Mouse (Mus musculus) brain, embryonic 18.5 days (tissue): ENCODE results near the gene Tab1.

Experiments used
- DNase-seq: peaks from one replicate; pipeline ENCODE4 v3.0.0-alpha.2; 2012; ENCODE audit warnings: low read depth, low spot score

The Tab1 gene

DNA sequence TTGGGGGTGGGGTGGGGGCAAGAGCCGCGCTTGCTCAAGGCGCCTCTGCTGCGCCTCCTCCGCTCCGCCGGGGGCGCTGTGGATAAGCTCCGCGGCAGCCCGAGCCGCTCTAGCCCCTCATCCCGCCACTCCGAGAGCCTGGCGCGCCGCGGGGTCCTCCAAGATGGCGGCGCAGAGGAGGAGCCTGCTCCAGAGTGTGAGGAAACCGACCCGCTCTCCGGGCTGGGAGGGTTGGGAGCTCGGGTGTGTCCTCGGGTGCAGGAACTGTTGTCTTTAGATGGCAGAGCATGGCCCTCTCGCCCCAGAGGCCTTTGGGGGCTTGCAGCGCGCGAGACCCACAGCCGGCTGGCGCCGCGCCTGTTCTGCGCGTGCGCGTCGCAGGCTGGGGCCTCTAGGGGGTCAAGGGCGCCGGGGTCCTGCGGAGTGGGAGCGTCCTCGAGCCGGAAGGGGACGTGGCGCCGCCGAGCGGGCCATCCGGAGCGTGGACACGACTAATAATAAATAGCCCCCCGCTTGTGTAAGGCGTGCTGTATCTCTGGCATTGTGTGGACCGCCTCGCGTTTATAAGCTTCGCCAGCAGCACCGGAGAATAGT, at the start of gene Tab1:
Tab1 (plus strand) TSS at position 135 of the 594 bp plus-strand sequence.
- peak; percentile 79 for DNase-seq

DNA sequence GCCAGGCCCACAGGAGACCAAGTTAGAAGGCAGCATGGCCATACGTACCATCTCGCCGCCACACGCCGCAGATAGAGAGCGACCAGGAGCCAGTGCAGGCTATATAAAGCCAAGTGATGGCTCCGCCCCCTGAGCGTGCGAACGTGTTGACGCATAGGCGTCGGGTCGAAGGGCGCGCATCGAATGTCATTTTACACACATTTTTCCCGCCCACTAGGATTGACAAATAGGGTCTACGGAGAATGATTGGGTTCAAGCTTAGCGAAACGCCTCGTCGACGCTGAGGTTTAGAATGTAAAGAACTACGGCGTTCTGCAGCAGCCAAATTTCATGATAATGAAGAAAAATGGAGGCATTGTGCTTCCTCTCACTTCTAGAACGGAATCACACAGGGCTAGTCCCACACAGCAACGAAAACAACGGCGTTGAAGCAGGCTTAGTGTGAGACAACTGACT, 49.6 kb upstream of the Tab1 start:
- DNase-seq: peak; percentile 99

DNA sequence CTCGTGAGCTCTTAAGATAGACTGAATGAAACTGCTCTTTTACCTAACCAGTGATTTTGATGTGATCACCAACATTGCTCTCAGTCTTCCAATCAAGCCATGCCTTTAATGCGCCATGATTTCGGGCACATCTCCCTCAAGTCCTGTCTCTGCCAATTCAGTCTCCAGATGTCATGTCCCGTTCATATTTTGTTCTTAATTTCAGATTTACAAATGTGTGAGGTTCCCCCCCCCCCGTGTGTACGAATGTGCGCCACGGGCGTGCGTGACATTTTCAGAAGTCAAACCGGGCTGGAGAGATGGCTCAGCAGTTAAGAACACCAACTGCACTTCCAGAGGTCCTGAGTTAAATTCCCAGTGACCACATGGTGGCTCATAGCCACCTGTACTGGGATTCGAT, 49.2 kb upstream of the Tab1 start:
- DNase-seq: no peak

DNA sequence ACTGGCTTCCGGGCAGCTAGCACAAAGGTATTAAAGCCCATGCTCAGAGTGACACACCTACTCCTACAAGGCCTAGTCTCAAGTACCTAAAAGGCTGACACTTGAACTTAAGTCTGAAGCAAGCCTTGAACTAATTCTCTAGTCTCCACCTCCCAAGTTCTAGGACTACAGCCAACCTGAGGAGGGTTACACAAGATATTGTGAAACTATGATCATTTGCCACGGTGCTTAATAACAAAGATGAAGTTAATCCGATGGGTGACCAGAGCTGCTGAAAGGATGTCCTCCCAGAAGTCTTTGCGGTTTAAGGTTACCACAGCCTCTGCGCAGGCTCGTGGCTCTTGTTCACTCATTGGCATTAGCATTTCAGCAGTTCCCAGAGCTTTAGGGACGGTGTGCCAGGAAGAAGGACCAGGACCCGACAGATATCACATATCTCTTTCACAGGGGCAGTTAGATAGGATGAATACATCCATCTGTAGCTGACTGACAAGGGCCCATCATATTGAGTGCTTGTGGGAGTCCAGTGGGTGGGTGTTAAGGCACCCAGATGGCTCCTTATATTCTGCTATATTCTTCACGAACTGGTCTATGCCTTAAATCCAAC, 45.4 kb upstream of the Tab1 start:
- no peak for DNase-seq

DNA sequence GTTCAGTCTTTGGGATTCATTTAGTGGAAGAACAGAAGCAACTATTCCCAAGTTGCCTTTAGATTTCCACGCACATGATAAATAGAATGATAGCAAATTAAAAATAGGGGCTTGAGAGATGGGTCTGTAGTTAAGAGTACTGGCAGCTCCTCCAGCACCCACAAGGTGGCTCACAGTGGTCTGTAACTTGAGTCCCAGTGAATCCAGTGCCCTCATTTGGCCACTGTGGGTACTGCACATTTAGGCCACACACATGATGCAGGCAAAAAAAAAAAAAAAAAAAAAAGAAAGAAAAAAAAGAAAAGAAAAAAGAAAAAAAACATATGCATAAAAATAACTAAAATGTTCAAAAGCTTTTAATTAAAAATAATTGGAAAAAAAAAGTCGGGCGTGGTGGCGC, 44.3 kb upstream of the Tab1 start:
- peak; percentile 87 for DNase-seq

GRCm38 (mm10) chr15:80090155-80090554, 42.8 kb upstream of the Tab1 start:
- DNase-seq: no peak

DNA sequence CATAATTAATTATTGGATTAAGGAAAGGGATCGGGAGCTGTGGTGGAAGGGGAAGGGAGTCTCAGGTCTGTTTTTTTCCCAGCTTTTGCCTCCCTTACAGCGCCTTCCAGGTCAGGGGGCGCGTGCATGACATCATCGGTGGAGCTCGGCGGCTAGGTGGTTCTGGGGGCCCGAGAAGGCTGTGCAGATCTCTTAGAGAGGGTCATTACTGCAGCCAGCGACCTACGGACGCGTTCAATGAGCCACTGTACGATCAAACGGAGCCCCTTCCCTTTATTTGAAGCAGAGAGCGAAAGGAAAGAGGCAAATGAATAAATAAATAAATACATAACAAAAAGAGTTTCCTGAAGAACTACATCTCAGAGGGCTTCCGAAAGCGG, 42.2 kb upstream of the Tab1 start:
- no peak for DNase-seq

DNA sequence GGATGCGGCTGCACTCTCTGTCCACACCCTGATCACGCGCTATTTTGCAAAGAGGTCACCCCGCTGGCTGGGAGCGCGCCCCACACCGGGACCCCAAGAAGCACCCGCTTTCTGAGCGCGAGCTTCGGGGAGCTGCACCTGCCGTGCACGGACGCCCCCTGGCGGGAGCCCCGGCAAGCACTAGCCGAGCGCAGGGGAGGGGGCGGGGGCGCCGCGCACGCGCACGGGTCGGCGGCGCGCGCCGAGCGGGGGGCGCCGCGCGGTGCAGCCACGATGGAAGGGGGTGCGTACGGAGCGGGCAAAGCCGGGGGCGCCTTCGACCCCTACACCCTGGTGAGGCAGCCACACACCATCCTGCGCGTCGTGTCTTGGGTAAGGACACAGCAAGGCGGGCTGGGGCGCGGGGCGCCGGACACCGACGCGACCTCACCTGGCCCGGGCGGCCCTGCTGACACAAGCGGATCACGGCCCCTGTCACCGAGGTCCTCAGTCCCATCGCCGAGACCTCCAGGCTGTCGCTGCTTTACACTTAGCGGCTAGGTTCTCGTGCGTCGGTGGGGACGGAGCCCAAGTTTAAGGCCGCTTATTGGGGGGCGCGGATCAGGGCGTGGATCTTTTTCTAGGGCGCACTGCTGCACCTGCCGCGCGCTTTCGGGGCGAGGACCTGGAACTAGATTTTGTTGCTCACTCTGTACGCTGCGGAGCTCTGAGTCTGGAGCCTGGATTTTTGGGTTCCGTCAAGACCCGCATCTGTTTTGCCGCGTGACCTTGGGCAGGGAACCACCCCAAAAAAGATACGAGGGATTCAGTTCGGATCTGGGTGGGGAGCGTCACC, 41.6 kb upstream of the Tab1 start, which contains the start of the genes Syngr1 and Rpl3:
Syngr1 (plus strand) TSS at position 214 of the 835 bp plus-strand sequence.
Rpl3 (minus strand) TSS at position 748 of the 835 bp plus-strand sequence.
- no peak for DNase-seq

DNA sequence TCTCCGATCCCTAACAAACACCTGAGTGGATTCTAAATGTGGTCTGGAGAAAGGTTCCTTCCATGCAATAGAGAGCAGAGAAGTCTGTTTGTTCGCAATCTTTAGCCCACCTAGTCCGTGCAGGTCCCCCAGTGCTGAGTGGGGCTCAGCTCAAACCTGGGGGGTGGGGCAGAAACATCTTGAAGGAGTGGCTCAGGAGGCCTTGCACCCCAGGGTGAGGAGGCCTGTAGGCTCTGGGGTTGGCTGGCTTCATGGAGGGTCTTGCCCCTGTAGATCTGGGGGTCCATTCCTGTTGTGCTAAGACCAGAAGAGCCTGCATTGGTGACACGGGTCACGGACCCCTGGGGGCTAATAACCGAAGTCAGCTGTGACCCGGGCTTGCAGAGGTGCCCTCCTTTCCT, 40.9 kb upstream of the Tab1 start:
- DNase-seq: no peak

- DNase-seq: no peak
These were observed 40.3 kb upstream of the Tab1 start for GRCm38 (mm10) chr15:80092599-80092998.

- no peak for DNase-seq
These were observed 38.7 kb upstream of the Tab1 start for GRCm38 (mm10) chr15:80094201-80094600.

DNA sequence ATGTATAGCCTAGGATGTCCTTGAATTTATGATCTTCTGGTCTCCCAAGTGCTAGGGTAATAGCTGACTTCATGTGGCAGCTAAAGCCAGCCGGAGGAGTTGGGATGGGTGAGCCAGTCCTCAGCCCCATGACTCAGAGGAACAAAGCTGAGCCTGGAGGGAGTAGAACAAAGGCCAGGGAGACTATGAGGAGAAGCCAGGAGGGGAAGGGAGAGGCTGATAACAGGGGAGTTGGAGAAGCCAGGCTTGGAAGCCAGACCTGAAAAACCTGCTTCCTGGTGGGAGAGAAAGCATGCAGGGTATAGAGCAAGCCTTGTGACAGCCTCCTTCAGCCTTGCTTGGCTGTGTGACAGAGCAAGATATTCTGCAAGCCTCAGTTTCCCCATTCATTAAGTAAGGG, 37.3 kb upstream of the Tab1 start:
- DNase-seq: no peak

GRCm38 (mm10) chr15:80096406-80096805, 36.5 kb upstream of the Tab1 start:
- no peak for DNase-seq

GRCm38 (mm10) chr15:80096946-80097881, 35.7 kb upstream of the Tab1 start:
- DNase-seq: no peak

GRCm38 (mm10) chr15:80097999-80098461, 34.9 kb upstream of the Tab1 start:
- no peak for DNase-seq

GRCm38 (mm10) chr15:80098809-80099208, 34.1 kb upstream of the Tab1 start:
- DNase-seq: no peak

DNA sequence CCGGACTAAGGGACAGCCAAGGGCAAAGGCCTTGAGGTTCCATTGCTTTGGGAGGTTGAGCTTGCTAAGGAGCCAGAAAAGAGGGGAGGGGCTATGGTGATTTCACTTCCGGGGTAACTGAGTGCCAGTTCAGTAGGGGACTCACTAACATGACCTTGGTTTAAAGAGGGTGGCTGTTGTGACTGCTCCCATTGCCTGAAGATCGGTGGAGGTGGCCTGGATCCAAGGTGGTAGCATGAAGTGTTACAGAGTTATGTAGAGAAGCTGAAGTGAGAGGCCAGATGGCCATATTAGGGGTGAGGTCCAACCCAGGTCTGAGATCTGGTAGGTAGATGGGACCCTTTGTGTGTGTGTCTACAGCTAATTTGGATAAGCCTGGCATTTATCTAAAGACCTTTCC, 33.5 kb upstream of the Tab1 start:
- no peak for DNase-seq

- no peak for DNase-seq
These were observed 32.7 kb upstream of the Tab1 start for GRCm38 (mm10) chr15:80100196-80100595.

DNA sequence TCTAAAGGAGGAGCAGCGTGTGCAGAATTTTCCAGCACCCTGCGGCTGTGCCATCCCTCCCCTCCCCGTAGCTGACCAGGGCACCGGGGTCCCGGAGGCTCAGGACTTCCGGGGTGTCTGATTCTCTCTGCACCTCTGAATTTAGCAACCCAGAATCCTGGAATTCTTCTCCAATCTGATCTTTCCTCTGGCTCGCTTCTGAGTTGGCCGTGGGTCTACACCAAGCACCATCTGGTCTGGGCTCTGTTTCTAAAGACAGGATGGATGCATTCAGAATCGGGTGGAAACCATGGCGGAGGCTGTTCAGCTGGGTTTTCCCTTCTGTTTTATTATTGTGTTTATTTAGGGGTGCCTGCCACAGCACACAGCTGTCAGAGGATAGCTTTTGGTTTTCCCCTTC, 32.1 kb upstream of the Tab1 start:
- DNase-seq: no peak

- no peak for DNase-seq
These were observed 31.4 kb upstream of the Tab1 start for GRCm38 (mm10) chr15:80101503-80101902.

DNA sequence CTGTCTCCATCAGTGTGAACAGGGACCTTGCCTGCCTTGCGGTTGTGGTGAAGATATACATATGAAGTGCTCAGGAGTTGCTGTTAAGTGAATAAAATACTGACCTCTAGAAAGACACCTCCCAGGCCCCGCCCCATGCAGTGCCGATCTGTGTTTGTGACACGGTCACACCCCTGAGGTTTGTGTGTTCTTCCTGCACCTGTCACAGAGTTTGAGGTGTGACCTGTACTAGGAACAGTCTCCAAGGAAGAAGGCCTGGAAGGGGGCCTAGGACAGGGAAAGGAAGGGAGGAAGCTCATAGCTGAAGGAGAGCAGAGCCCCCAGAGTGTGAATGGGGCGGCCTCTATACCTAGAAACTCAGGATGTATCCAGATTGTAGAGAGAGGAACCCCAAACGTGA, 30.4 kb upstream of the Tab1 start:
- no peak for DNase-seq
